Mouse (Mus musculus) limb, embryonic 14.5 days (tissue): Measurements from ENCODE around the gene Cacna1g. TPM values are rescaled to one million over a fixed set of nuclear protein-coding genes. Genes with fewer than 3 reads are reported as not detected.

Source experiments
- ATAC-seq: fragments of 200-750 bp; cut with Nextera tagmentation; 2 replicates; pipeline ENCODE4 v1.8.0; 2017; ENCODE audit warnings: low read depth, moderate number of reproducible peaks, moderate TSS enrichment; ENCODE audit not compliant: low FRiP score
- DNase-seq: peaks from one replicate; pipeline ENCODE4 v3.0.0-alpha.2; 2015; ENCODE audit warnings: low spot score
- H3K27ac ChIP-seq: fragments of 300-500 bp; sonication (generic); replicated peaks from 2 replicates; pipeline ENCODE4 v1.5.1; 2014; ENCODE audit warnings: low read depth, mild to moderate bottlenecking, low read length, moderate library complexity, mixed read lengths
- H3K27me3 ChIP-seq: fragments of 300-500 bp; sonication (generic); 2 replicates; pipeline ENCODE4 v1.6.1; 2014; ENCODE audit warnings: low read length, mixed read lengths; ENCODE audit not compliant: control insufficient read depth, insufficient read depth
- H3K36me3 ChIP-seq: fragments of 300-500 bp; sonication (generic); 2 replicates; pipeline ENCODE4 v1.6.1; 2014; ENCODE audit warnings: mild to moderate bottlenecking, low read length, moderate library complexity, mixed read lengths; ENCODE audit not compliant: control insufficient read depth, insufficient read depth
- H3K4me1 ChIP-seq: fragments of 300-500 bp; sonication (generic); 2 replicates; pipeline ENCODE4 v1.6.1; 2014; ENCODE audit warnings: antibody characterized with exemption, low read length, mixed read lengths; ENCODE audit not compliant: control insufficient read depth, insufficient read depth
- H3K4me2 ChIP-seq: fragments of 300-500 bp; sonication (generic); replicated peaks from 2 replicates; pipeline ENCODE4 v1.6.1; 2014; ENCODE audit warnings: low read depth, mild to moderate bottlenecking, low read length, moderate library complexity; ENCODE audit not compliant: severe bottlenecking
- H3K4me3 ChIP-seq: fragments of 300-500 bp; sonication (generic); replicated peaks from 2 replicates; pipeline ENCODE4 v1.5.1; 2014; ENCODE audit warnings: low read length
- H3K9ac ChIP-seq: fragments of 300-500 bp; sonication (generic); 2 replicates; pipeline ENCODE4 v1.6.1; 2014; ENCODE audit warnings: mild to moderate bottlenecking, low read depth, low read length, moderate library complexity; ENCODE audit not compliant: severe bottlenecking
- H3K9me3 ChIP-seq: fragments of 300-500 bp; sonication (generic); 2 replicates; pipeline ENCODE4 v1.6.1; 2016; ENCODE audit warnings: low read length; ENCODE audit not compliant: control insufficient read depth
- POLR2A ChIP-seq: fragments of 200-500 bp; IDR thresholded peaks from 2 replicates; pipeline ENCODE4 v1.8.0; 2012; ENCODE audit warnings: inconsistent platforms, mild to moderate bottlenecking, moderate library complexity, borderline replicate concordance; ENCODE audit not compliant: insufficient read depth, insufficient read length; ENCODE audit errors: extremely low read depth
- WGBS: fragments of 180-500 bp; shearing (Covaris S2); extraction: QIAGEN DNeasy Blood & Tissue Kit; methylation state at CpG from one replicate; pipeline ENCODE4 v1.1.7; 2014; 5-methylcytosine and 5-hydroxymethylcytosine counted together
- polyA plus RNA-seq, 2 experiments: library from polyadenylated mRNA; depleted of rRNA in 1 of 2; stranded (reverse) in 1 of 2; unstranded in 1 of 2; fragments of >200 nt; fragmentation: Nextera tagmentation in 1 of 2; extraction: Ambion mirVana in 1 of 2; gene quantifications; 2 replicates each; pipeline versions ENCODE4 v1.2.1 to v1.2.3; 2012 to 2014

The Cacna1g gene
- polyA plus RNA-seq, 2 experiments = 49.0 to 449 TPM

DNA sequence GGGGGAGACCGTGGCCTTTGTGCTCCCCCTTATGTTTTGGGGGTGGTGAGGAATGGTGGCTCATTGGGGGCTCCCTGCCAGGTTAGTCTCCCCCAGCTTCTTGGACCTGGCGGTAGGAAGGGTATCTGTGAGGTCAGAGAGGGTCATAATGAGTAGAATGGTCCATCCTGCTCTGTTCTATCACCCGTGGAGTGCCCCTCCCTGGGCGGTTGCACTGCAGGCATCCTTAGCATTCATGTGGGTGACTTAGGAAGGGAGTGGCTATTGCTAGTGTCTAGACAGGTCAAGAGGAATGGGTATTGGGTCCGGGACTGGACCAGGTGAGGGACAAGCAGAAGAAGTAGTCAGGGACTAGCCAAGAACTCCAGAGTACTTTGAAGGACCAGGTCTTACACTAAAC is 11.2 kb upstream of the Cacna1g start:
- no peaks in the 10 kb centered on the region for H3K4me1 ChIP-seq
- no peaks in the 10 kb centered on the region for H3K9me3 ChIP-seq
- no peaks in the 10 kb centered on the region for H3K27me3 ChIP-seq
- no peak for ATAC-seq
- no peak for TF ChIP-seq POLR2A
- no peak overlapping the region for H3K4me2 ChIP-seq
- H3K36me3 ChIP-seq = no peaks in the 10 kb centered on the region
- 73% methylated on average over 5 of the region's 5 CpGs for WGBS
- no peak overlapping the region for H3K9ac ChIP-seq
- H3K4me3 ChIP-seq = no peak overlapping the region
- no peak overlapping the region for H3K27ac ChIP-seq
- DNase-seq = no peak

DNA sequence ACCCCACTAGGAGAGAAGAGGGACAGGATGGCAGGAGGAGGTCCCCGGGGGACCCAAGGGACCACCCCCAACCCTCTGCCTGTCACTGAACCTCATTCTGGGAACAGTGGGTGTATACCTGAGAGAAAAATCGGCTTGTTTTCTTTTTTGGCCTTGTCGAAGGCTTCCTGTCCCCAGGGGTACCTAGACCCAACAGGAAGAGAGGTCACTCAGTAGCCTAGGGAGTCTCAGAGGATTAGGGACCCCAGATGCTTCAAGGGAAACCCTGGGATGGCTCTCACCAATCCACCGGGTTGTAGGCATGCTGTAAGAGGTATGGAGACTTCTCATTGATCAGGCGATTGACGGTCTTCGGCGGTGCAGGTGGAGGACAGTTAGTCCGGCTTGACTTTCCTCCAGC is 10.6 kb upstream of the Cacna1g start:
- ATAC-seq (no peak), DNase-seq (no peak)
- Histone ChIP-seq H3K9ac (no peak overlapping the region), H3K4me3 (no peak overlapping the region), H3K4me1 (no peaks in the 10 kb centered on the region), H3K9me3 (no peaks in the 10 kb centered on the region), H3K4me2 (no peak overlapping the region), H3K27me3 (no peaks in the 10 kb centered on the region), H3K27ac (no peak overlapping the region), H3K36me3 (no peaks in the 10 kb centered on the region)
- WGBS = 89% methylated on average over 9 of the region's 9 CpGs
- no peak for TF ChIP-seq POLR2A

GRCm38 (mm10) chr11:94483921-94484320 is 9.9 kb upstream of the Cacna1g start:
- ATAC-seq (no peak), DNase-seq (no peak)
- 69% methylated on average over 14 of the region's 14 CpGs for WGBS
- no peak overlapping the region for H3K27ac ChIP-seq
- H3K9ac ChIP-seq = no peak overlapping the region
- no peaks in the 10 kb centered on the region for H3K36me3 ChIP-seq
- no peaks in the 10 kb centered on the region for H3K4me1 ChIP-seq
- H3K4me3 ChIP-seq = no peak overlapping the region
- H3K27me3 ChIP-seq = no peaks in the 10 kb centered on the region
- H3K9me3 ChIP-seq = no peaks in the 10 kb centered on the region
- TF ChIP-seq POLR2A = no peak
- H3K4me2 ChIP-seq = no peak overlapping the region

DNA sequence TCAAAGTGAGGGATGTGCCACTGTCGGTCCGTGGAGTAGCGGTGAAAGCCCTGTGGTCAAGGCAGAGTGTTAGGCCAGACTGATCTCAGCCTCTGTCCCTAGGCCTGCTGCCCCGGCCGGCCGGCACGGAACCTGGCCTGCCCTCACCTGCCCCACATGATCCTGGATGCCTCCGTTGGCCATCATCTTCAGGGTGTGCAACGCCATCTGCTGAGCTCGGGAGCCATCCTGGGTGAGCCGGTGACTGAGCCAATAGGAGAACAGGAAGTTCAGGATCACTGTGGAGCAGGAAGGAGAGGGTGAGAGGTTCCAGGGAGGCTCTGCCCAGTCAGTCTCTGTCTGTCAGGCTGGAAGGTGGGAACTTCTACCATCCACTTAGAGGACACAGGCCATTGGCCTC is 9.4 kb upstream of the Cacna1g start:
- no peaks in the 10 kb centered on the region for H3K9me3 ChIP-seq
- ATAC-seq (no peak), DNase-seq (no peak)
- H3K4me3 ChIP-seq = no peak overlapping the region
- TF ChIP-seq POLR2A = no peak
- H3K36me3 ChIP-seq = no peaks in the 10 kb centered on the region
- no peaks in the 10 kb centered on the region for H3K4me1 ChIP-seq
- no peak overlapping the region for H3K4me2 ChIP-seq
- H3K27ac ChIP-seq = no peak overlapping the region
- WGBS = 72% methylated on average over 11 of the region's 11 CpGs
- H3K9ac ChIP-seq = no peak overlapping the region
- no peaks in the 10 kb centered on the region for H3K27me3 ChIP-seq

GRCm38 (mm10) chr11:94482738-94483137 is 8.7 kb upstream of the Cacna1g start:
- H3K9me3 ChIP-seq = no peaks in the 10 kb centered on the region
- H3K27ac ChIP-seq = no peak overlapping the region
- 91% methylated on average over 11 of the region's 11 CpGs for WGBS
- ATAC-seq (no peak), DNase-seq (no peak)
- TF ChIP-seq POLR2A = no peak
- H3K36me3 ChIP-seq = no peaks in the 10 kb centered on the region
- H3K4me2 ChIP-seq = no peak overlapping the region
- H3K4me3 ChIP-seq = no peak overlapping the region
- no peak overlapping the region for H3K9ac ChIP-seq
- H3K4me1 ChIP-seq = no peaks in the 10 kb centered on the region
- no peaks in the 10 kb centered on the region for H3K27me3 ChIP-seq

GRCm38 (mm10) chr11:94481963-94482362 is 8.0 kb upstream of the Cacna1g start:
- ATAC-seq = no peak

More at GRCm38 (mm10) chr11:94481963-94482362, 8.0 kb upstream of the Cacna1g start:
- DNase-seq = no peak
- Histone ChIP-seq H3K9ac (no peak overlapping the region), H3K27ac (no peak overlapping the region), H3K27me3 (no peaks in the 10 kb centered on the region), H3K9me3 (no peaks in the 10 kb centered on the region), H3K4me2 (no peak overlapping the region), H3K4me3 (no peak overlapping the region), H3K4me1 (no peaks in the 10 kb centered on the region), H3K36me3 (no peaks in the 10 kb centered on the region)
- TF ChIP-seq POLR2A = no peak
- 88% methylated on average over 7 of the region's 7 CpGs for WGBS
